Mouse (Mus musculus) left cerebral cortex, adult 2 months (tissue): ENCODE measurements at regions not wholly inside any gene's neighbourhood (a gene's known extent, or its start where the extent isn't known, plus 50 kb on each side); places are given as distances from the start of the nearest gene placed in this dataset.

Experiments
- DNase-seq, 2 experiments: peaks; one replicate each; pipeline ENCODE4 v3.0.0; 2021 to 2022; ENCODE audit warnings: low spot score in 2 of 2, mixed read lengths in 1 of 2; ENCODE audit errors: extremely low spot score in 1 of 2
- H3K27ac ChIP-seq: fragments of 200-600 bp; 2 replicates; pipeline ENCODE4 v1.8.1; 2022
- H3K4me3 ChIP-seq: fragments of 200-600 bp; 2 replicates; pipeline ENCODE4 v1.8.1; 2022
- CTCF ChIP-seq: fragments of 200-600 bp; IDR thresholded peaks from 2 replicates; pipeline ENCODE4 v1.8.1; 2022; ENCODE audit warnings: antibody characterized with exemption, mild to moderate bottlenecking, moderate library complexity
- intact Hi-C: fragments of 180-260 bp; cut with DNase I; formaldehyde crosslinking; loops from one replicate; pipeline ENCODE4 v1.15.1; 2025

DNA sequence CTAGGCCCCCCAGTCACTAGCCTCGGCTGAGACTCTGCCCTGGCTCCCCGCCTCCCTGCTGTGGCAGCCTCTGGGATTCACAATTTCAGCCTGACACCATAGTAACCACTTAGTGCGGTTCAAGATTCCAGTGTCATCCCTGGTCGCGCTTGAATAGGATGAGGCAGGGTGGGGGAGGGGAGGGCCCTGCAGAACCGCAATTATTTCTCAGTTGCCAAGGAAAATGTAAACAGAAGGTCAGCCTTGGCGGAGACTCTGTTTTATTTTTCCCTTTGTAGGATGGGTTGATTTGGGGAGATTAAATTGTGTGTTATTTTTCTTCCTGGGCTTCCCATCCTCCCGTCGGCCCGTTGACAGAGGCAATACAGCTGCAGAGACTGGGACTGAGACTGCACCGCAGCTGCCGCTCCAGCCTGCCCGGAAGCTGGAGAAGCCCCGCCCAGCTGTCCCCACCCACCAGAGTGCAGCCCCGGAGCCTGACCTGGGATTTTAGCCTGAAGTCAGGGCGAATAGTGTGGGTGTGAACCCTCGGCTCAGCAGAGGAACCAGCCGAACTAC is 106.6 kb downstream of the Tpra1 start:
- H3K27ac ChIP-seq = no peak overlapping the region
- TF ChIP-seq CTCF = no peak
- 0 out of 2 replicates have a peak overlapping the region, but pooled peaks have one; percentile 6 for H3K4me3 ChIP-seq
- intact Hi-C loops = no loop called here
- DNase-seq = no peak

DNA sequence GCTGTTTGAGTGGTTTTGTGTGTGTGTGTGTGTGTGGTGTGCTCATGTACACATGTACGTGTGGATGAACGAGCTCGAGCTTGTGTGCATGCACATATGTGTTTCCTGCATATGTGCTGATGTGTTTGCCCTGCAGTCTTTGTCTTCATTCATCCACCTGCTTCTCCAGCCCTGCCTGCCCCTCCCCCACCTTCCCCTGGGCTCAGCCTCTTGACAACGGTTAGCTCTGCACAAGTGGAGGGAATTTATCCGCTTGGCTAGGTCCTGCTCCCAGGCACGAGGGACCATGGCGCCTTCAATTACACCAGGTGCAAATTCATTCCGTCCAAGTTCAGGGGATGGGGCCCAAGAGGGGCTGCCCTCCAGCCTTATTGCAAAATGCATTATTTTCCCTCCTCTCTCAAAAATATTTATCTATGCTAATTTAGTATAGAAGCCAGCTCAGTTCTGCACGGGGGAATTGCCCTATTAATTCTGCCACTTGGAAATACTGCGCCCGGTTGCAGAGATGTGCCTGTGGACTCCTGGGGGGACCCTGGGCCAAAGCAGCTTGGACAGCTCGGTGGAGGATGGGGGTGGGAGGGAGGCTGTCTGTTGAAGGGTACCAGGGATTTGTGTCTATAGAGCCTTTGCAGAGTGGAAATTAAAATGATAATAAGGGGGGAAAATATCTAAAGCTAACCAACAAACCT is 111.1 kb downstream of the Tpra1 start:
- Histone ChIP-seq H3K4me3 (no peak overlapping the region), H3K27ac (no peak overlapping the region)
- no peak for DNase-seq
- intact Hi-C loops = no loop called here
- no peak for TF ChIP-seq CTCF

DNA sequence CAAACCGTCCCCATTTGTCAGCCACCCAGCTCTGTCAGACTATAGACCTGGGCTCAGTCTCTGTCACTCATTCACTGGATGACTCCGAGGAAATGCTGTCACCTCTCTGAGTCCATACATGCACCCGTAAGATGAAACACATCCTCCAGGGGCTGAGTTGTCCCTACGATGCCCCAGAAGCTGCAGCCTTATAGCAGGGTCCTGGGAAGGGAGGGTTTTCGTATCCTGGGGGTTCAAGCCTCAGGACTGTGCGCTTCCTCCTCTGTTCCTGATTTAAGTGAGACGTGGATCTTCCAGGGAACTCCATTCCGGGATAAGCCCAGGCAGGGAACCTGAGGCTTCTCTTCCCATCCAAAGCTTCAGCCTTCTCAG is 111.6 kb downstream of the Tpra1 start:
- H3K4me3 ChIP-seq = no peak overlapping the region
- no peak for DNase-seq
- no peak for TF ChIP-seq CTCF
- H3K27ac ChIP-seq = no peak overlapping the region
- intact Hi-C loops = no loop called here

GRCm38 (mm10) chr6:89024101-89024650 is 122.1 kb downstream of the Tpra1 start:
- Histone ChIP-seq H3K27ac (no peak overlapping the region), H3K4me3 (no peak overlapping the region)
- TF ChIP-seq CTCF = no peak; the same call in 1 of the 2 replicates
- intact Hi-C loops = no loop called here
- no peak for DNase-seq

DNA sequence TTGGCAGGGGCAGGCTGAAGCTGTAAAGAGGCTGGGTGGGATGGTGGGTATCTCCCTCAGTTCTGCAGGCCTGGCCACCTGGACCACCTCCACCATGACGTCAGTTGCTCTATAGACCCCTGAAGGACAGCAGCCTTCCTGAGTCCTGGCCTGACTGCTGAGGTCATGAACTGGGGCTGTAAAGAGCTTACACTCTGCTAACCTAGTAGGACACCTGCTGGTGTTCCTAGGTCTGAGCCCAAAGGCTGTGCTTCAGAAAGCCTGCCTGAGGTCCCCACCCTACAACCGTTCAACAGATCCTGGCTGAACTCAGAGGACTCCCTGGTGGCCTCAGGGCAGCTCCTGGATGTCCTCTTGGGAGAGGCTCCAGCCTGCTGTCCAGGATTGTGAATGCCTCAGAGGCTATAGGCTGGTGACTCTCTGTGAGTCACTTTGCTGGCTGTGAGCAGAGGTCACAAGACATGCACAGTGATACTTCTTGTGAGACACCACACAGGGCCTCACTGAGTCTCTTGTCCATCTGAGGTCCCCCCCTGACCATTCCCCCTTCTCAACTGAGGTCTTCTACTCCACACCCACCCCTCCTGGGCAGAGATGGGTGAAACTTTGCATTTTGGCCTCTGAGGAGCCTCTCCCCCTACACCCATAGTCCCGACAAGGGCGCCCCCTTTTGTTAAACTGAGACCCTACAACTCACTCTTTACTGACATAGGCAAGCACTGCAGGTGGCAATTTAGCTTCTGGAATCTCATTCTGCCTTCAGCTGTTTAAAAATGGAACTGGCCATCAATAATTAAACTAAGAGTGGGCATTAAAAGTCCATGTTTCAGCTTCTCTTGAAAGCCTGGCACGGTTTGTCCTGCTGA is 131.6 kb downstream of the Tpra1 start:
- Histone ChIP-seq H3K4me3 (no peak overlapping the region), H3K27ac (no peak overlapping the region)
- intact Hi-C loops = loop anchor here (2.0 kb wide), 1 partner anchor 99 kb away; no protein-coding TSS in a partner anchor
- no peak for DNase-seq
- peak; percentile 34 for TF ChIP-seq CTCF

- intact Hi-C loops = loop anchor here (2.0 kb wide), 1 partner anchor 100 kb away; no protein-coding TSS in a partner anchor
- no peak for DNase-seq
Measured at GRCm38 (mm10) chr6:89034455-89034854, 132.4 kb downstream of the Tpra1 start.

GRCm38 (mm10) chr6:89035061-89035835 is 133.2 kb downstream of the Tpra1 start:
- Histone ChIP-seq H3K27ac (peak overlapping the region; percentile 57; the same call in 1 of the 2 replicates), H3K4me3 (no peak overlapping the region)
- intact Hi-C loops = loop anchor here (2.0 kb wide), 1 partner anchor 100 kb away; no protein-coding TSS in a partner anchor
- DNase-seq = no peak
- TF ChIP-seq CTCF = no peak

More at GRCm38 (mm10) chr6:89034455-89034854, 132.4 kb downstream of the Tpra1 start:
- H3K27ac ChIP-seq = no peak overlapping the region
- H3K4me3 ChIP-seq = no peak overlapping the region
- TF ChIP-seq CTCF = no peak

DNA sequence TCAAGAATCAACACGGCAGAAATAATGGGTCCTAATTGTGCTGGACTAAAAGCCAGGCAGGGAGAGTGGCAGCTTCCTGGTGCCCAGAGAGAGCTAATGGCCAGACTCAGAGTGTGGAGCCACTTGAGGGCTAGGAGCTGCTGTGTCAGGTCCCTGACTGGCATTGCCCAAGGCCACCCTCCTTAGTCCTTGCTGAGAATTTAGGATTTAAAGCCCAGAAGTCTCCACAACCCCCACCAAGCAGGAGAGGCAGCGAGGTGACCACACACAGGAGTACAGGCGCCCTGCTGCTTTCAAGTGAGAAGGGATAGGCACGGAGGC is 133.7 kb downstream of the Tpra1 start:
- DNase-seq = no peak

GRCm38 (mm10) chr6:89037392-89037791 is 135.3 kb downstream of the Tpra1 start:
- intact Hi-C loops = no loop called here
- no peak overlapping the region for H3K27ac ChIP-seq
- DNase-seq = no peak
- H3K4me3 ChIP-seq = no peak overlapping the region
- no peak for TF ChIP-seq CTCF

More for the DNA sequence above, 133.7 kb downstream of the Tpra1 start:
- intact Hi-C loops = loop anchor here (2.0 kb wide), 1 partner anchor 101 kb away; no protein-coding TSS in a partner anchor
- H3K27ac ChIP-seq = no peak overlapping the region
- no peak for TF ChIP-seq CTCF
- H3K4me3 ChIP-seq = no peak overlapping the region

DNA sequence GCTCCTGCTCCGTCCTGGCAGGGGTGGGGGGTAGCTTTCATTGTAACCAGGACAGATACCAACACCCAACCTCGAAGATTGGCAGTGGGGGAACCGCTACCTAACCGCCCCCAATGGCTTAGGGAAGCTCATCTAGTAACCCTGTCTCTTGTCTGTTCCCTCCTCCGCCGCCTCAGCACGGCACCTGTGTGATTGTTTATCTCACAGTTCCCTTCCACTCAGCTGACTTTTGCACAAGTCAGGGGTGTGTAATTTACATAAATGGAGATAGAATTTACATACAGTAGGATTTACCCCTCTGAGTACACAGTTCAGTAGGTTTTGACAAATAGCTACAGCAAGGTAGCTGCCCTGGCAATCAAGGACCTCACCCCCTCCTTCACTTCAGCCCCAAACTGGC is 135.8 kb downstream of the Tpra1 start:
- no peak for DNase-seq
- no peak overlapping the region for H3K27ac ChIP-seq
- no peak for TF ChIP-seq CTCF
- no peak overlapping the region for H3K4me3 ChIP-seq
- intact Hi-C loops = no loop called here

- Histone ChIP-seq H3K27ac (no peak overlapping the region), H3K4me3 (no peak overlapping the region)
- TF ChIP-seq CTCF = no peak
- no peak for DNase-seq
- intact Hi-C loops = no loop called here
Measured at GRCm38 (mm10) chr6:89040919-89041318, 138.9 kb downstream of the Tpra1 start.
